Mouse (Mus musculus) megakaryocyte, embryonic 14.5 days (primary cell): ENCODE results near the gene Oaz1.

Experiments used
- FLI1 ChIP-seq: IDR thresholded peaks from 2 replicates; pipeline ENCODE4 v1.6.1; 2012; ENCODE audit warnings: low read length, inconsistent platforms, mixed read lengths
- GATA1 ChIP-seq: IDR thresholded peaks from 3 replicates; pipeline ENCODE4 v1.6.1; 2012; ENCODE audit warnings: mixed read lengths, low read length, inconsistent platforms, borderline replicate concordance

- no peak for TF ChIP-seq GATA1
- no peak for TF ChIP-seq FLI1
Observed at GRCm38 (mm10) chr10:80826151-80827062, at the start of gene Oaz1.
